Mouse (Mus musculus) CH12.LX (cell line): ENCODE data around the gene Dazap1.

Experiments used
- EP300 ChIP-seq: IDR thresholded peaks from 2 replicates; pipeline ENCODE4 v1.6.1; 2011; ENCODE audit warnings: low read length, improper control_type of control experiment
- KAT2A ChIP-seq: IDR thresholded peaks from 2 replicates; pipeline ENCODE4 v1.6.1; 2012; ENCODE audit warnings: low read length, improper control_type of control experiment, inconsistent platforms; ENCODE audit not compliant: insufficient replicate concordance
- MAFK ChIP-seq: IDR thresholded peaks from 2 replicates; pipeline ENCODE4 v1.6.1; 2011; ENCODE audit warnings: low read length, improper control_type of control experiment; ENCODE audit not compliant: insufficient replicate concordance
- MXI1 ChIP-seq: IDR thresholded peaks from 2 replicates; pipeline ENCODE4 v1.6.1; 2011; ENCODE audit warnings: mild to moderate bottlenecking, low read depth, low read length, improper control_type of control experiment
- NRF1 ChIP-seq: IDR thresholded peaks from 2 replicates; pipeline ENCODE4 v1.6.1; 2014; ENCODE audit warnings: low read depth, mild to moderate bottlenecking, inconsistent platforms, low read length, improper control_type of control experiment, moderate library complexity
- POLR2A ChIP-seq: IDR thresholded peaks from 2 replicates; pipeline ENCODE4 v1.6.1; 2011; ENCODE audit warnings: low read depth, mild to moderate bottlenecking, improper control_type of control experiment, low read length
- RCOR1 ChIP-seq: conservative IDR thresholded peaks from 2 replicates; pipeline ENCODE4 v1.6.1; 2012; ENCODE audit warnings: low read depth, mild to moderate bottlenecking, inconsistent platforms, low read length, improper control_type of control experiment

DNA sequence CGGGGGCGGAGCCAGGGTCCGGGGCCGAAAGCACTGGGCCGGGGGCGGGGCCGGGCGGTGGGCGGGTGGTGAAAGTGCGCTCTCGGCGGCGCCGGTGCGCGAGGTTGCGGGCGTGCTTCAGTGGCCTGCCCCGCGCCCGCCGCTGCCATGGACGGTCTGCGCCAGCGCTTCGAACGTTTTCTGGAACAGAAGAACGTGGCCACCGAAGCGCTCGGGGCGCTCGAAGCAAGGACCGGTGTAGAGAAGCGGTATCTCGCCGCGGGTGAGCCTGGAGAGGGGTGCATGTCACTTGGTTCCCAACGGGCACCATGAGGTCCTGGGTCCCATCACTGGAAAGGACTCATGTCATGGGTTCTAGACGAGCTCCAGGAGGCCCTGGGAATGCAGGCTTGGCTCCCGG lies 68.8 kb downstream of the Dazap1 start:
- TF ChIP-seq MAFK (no peak), POLR2A (peak; percentile 39; the same call in 1 of the 2 replicates), RCOR1 (no peak), EP300 (no peak), KAT2A (no peak), MXI1 (peak; percentile 77), NRF1 (no peak)
